Mouse (Mus musculus) heart, embryonic 11.5 days (tissue): ENCODE measurements around the gene Dusp2. TPM values are rescaled to one million over a fixed set of nuclear protein-coding genes. Genes with fewer than 3 reads are reported as not detected.

Experiments
- ATAC-seq: fragments of 200-750 bp; cut with Nextera tagmentation; replicated peaks from 2 replicates; pipeline ENCODE4 v1.8.0; 2017; ENCODE audit warnings: moderate library complexity; ENCODE audit not compliant: insufficient number of reproducible peaks, low FRiP score, low TSS enrichment
- H3K27ac ChIP-seq: fragments of 300-500 bp; sonication (generic); 2 replicates; pipeline ENCODE4 v1.5.1; 2014; ENCODE audit warnings: mild to moderate bottlenecking, low read depth, low read length
- H3K27me3 ChIP-seq: fragments of 300-500 bp; sonication (generic); 2 replicates; pipeline ENCODE4 v1.6.1; 2014; ENCODE audit warnings: mild to moderate bottlenecking, low read length, mixed read lengths; ENCODE audit not compliant: control insufficient read depth, insufficient read depth
- H3K36me3 ChIP-seq: fragments of 300-500 bp; sonication (generic); 2 replicates; pipeline ENCODE4 v1.6.1; 2014; ENCODE audit warnings: mild to moderate bottlenecking, low read length, moderate library complexity, mixed read lengths; ENCODE audit not compliant: control insufficient read depth, insufficient read depth
- H3K4me1 ChIP-seq: fragments of 300-500 bp; sonication (generic); 2 replicates; pipeline ENCODE4 v1.6.1; 2014; ENCODE audit warnings: low read length; ENCODE audit not compliant: control insufficient read depth, insufficient read depth
- H3K4me2 ChIP-seq: fragments of 300-500 bp; sonication (generic); 2 replicates; pipeline ENCODE4 v1.6.1; 2014; ENCODE audit warnings: mild to moderate bottlenecking, moderate library complexity
- H3K4me3 ChIP-seq: fragments of 300-500 bp; sonication (generic); 2 replicates; pipeline ENCODE4 v1.5.1; 2014; ENCODE audit warnings: low read depth, low read length
- H3K9ac ChIP-seq: fragments of 300-500 bp; sonication (generic); 2 replicates; pipeline ENCODE4 v1.6.1; 2014; ENCODE audit warnings: mild to moderate bottlenecking, low read depth, low read length, moderate library complexity
- H3K9me3 ChIP-seq: fragments of 300-500 bp; sonication (generic); replicated peaks from 2 replicates; pipeline ENCODE4 v1.6.1; 2016; ENCODE audit warnings: low read length; ENCODE audit not compliant: control insufficient read depth
- WGBS: fragments of 180-500 bp; shearing (Covaris S2); extraction: QIAGEN DNeasy Blood & Tissue Kit; methylation state at CpG from one replicate; pipeline ENCODE4 v1.1.7; 2014; ENCODE audit not compliant: insufficient replicate concordance; 5-methylcytosine and 5-hydroxymethylcytosine counted together
- polyA plus RNA-seq: library from polyadenylated mRNA; unstranded; fragments of >200 nt; fragmentation: Nextera tagmentation; extraction: Ambion mirVana; gene quantifications from 2 replicates; pipeline ENCODE4 v1.2.1, GENCODE M21; 2014

The Dusp2 gene
- polyA plus RNA-seq, 1 experiment from 2014 or later = 17.4 TPM

DNA sequence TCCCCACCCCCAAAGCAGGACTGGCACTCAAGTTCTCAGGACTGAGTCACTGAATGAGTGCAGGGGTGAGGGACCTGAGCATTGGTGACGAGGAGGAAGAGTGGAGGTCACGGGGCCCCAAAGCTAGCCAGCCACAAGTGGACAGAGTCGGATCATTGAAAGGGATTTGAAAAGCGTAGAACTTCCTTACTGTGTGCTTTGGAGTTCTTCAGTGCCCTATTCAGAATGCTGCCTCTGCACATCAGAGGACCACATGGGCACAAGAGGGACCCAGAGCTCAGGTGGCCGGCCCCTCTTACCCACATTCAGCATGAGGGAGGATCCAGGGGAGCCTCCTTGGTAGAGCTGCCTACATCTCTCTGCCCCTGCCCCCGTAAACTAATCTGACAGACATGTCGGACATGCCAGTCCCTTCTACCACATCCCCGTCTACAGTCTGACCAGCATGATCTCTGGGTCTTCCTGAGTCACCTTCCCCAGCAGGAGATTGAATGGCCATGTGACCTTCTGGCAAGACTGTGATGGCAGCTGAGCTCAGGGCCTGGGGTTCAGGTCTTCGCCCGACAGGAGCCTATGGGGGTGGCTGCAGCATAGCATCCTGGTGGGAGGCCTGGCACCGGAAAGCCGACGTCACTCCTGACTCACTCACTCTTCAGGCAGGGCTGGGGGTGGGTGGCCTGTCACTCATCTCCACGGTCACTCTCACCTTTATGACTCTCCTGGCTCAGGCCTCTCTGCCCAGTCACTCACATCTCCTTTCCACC is 3.0 kb upstream of the Dusp2 start:
- no peaks in the 10 kb centered on the region for H3K36me3 ChIP-seq
- H3K27me3 ChIP-seq = peaks cover 15% of the 10 kb centered on the region
- H3K4me2 ChIP-seq = no peak overlapping the region
- 66% methylated on average over 14 of the region's 14 CpGs for WGBS
- no peak overlapping the region for H3K27ac ChIP-seq
- H3K4me1 ChIP-seq = peaks cover 36% of the 10 kb centered on the region
- ATAC-seq = no peak
- no peak overlapping the region for H3K9ac ChIP-seq
- no peak overlapping the region for H3K4me3 ChIP-seq
- H3K9me3 ChIP-seq = no peaks in the 10 kb centered on the region

DNA sequence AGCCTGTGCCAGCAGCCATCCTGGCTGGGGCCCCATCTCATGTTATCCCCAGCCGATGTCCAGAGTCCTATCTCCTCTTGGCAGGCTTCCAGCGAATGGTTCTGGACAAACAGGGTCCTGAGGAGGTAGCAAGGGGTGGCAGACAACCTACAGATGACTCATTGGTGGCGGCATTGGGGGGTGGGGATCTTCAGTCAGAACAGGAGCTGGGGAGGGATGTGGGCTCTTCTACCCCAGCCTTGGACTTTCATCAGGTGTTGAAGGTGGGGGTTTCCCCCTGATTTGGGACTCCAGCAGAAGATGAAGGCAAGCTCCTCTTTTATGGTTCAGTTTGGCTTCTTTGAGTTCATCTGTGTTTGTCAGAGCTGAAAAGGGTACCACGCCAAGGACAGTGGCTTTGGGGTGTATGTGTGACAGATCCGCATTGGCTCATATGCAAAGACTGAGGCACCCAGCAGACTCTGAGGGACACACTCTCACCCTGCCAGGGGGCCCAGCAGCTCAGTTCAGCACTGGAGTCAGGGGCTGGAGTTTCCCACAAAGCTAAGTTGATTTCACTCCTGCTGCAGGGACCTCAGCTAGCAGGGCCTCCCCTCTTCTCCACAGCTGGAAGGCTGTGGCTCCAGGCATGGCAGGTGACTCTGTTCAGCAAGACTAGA is 1.9 kb upstream of the Dusp2 start:
- H3K27me3 ChIP-seq = peaks cover 17% of the 10 kb centered on the region
- ATAC-seq = no peak
- H3K36me3 ChIP-seq = no peaks in the 10 kb centered on the region
- H3K4me3 ChIP-seq = no peak overlapping the region
- 43% methylated on average over 5 of the region's 5 CpGs for WGBS
- no peaks in the 10 kb centered on the region for H3K9me3 ChIP-seq
- no peak overlapping the region for H3K9ac ChIP-seq
- no peak overlapping the region for H3K27ac ChIP-seq
- H3K4me2 ChIP-seq = no peak overlapping the region
- H3K4me1 ChIP-seq = peaks cover 34% of the 10 kb centered on the region

DNA sequence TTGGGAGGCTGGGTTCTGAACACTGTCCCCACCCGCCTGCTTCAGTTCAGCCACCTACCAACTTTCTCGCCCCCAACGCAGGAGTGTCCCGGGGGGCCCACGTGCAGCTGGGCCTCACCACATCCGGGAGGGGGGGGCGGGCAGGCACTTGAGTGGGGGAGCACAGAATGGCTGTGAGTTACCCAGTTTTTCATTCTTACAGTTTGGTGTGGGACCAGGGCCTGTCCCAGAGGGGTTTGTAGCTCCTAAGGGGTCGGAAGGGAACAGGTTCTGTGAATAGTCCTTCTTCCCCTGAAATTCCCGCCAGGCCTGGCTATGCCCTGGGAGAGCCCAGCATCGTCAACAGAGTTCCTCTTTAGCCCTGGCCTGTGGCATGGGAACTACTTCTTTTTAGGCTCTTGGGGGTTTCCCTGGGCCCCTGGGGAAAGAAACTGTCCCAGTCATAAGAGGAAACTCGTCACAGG is 849 bp upstream of the Dusp2 start:
- H3K4me1 ChIP-seq = peaks cover 28% of the 10 kb centered on the region
- H3K27me3 ChIP-seq = peaks cover 17% of the 10 kb centered on the region
- no peaks in the 10 kb centered on the region for H3K36me3 ChIP-seq
- H3K9me3 ChIP-seq = no peaks in the 10 kb centered on the region
- H3K4me3 ChIP-seq = no peak overlapping the region
- H3K9ac ChIP-seq = no peak overlapping the region
- H3K27ac ChIP-seq = no peak overlapping the region
- H3K4me2 ChIP-seq = no peak overlapping the region; the same call in 1 of the 2 replicates
- WGBS = 41% methylated on average over 11 of the region's 11 CpGs
- no peak for ATAC-seq

DNA sequence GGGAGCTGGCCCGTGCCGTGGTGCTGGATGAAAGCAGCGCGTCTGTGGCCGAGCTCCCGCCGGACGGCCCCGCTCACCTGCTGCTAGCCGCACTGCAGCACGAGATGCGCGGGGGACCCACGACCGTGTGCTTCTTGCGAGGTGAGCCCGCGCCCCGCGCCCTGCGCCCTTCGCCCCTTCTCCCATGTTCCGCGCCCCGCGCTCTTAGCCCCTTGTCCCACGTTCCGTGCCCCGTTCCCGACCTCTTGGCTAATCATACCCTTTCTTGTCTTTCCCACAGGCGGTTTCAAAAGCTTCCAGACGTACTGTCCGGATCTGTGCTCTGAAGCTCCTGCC is 506 bp downstream of the Dusp2 start:
- H3K27ac ChIP-seq = peak overlapping the region; percentile 64
- H3K4me1 ChIP-seq = peaks cover 28% of the 10 kb centered on the region
- H3K4me2 ChIP-seq = peak overlapping the region; percentile 91
- no peak for ATAC-seq
- peak overlapping the region; percentile 75 for H3K9ac ChIP-seq
- H3K27me3 ChIP-seq = peaks cover 17% of the 10 kb centered on the region
- H3K36me3 ChIP-seq = no peaks in the 10 kb centered on the region
- no peaks in the 10 kb centered on the region for H3K9me3 ChIP-seq
- 1% methylated on average over 33 of the region's 33 CpGs for WGBS
- H3K4me3 ChIP-seq = peak overlapping the region; percentile 66

DNA sequence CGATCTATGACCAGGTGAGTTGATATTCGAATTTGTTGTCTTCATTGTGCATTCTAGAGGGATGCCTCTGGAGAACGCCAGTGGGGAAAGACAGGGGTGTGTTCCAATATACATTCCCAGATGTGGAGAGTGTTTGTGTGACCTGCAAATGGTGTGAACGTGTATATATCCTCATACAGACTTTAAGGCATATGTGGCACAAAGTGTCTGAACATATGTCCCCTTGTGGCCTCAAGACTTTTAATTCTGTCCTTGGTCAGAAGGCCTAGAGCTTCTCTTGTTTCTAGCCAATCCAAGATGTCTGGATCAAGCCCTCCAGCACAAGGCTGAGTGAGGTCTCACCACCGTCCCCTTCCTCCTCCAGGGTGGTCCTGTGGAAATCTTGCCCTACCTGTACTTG is 926 bp downstream of the Dusp2 start:
- Histone ChIP-seq H3K36me3 (no peaks in the 10 kb centered on the region), H3K9ac (peak overlapping the region; percentile 75), H3K27ac (peak overlapping the region; percentile 64), H3K4me2 (peak overlapping the region; percentile 91), H3K4me3 (peak overlapping the region; percentile 66), H3K27me3 (peaks cover 17% of the 10 kb centered on the region), H3K4me1 (peaks cover 28% of the 10 kb centered on the region), H3K9me3 (no peaks in the 10 kb centered on the region)
- WGBS = 22% methylated on average over 5 of the region's 5 CpGs
- no peak for ATAC-seq

DNA sequence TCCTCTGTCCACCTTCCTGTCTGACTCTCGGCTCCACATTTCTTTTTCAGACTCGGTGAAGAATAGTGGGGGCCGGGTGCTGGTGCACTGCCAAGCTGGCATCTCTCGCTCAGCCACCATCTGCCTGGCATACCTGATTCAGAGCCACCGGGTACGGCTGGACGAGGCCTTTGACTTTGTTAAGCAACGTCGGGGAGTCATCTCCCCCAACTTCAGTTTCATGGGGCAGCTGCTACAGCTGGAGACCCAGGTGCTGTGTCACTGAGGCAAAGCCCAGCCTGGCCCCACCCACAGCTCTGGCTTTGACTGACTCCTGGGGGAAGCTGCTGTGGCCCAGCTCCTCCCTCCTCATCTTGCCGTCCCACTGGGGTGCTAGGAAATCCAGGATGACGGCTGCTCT is 1.6 kb downstream of the Dusp2 start:
- peaks cover 28% of the 10 kb centered on the region for H3K4me1 ChIP-seq
- H3K9me3 ChIP-seq = no peaks in the 10 kb centered on the region
- H3K27ac ChIP-seq = no peak overlapping the region
- no peaks in the 10 kb centered on the region for H3K36me3 ChIP-seq
- peak overlapping the region; percentile 66 for H3K4me3 ChIP-seq
- H3K4me2 ChIP-seq = peak overlapping the region; percentile 91
- H3K27me3 ChIP-seq = peaks cover 20% of the 10 kb centered on the region
- no peak for ATAC-seq
- 50% methylated on average over 11 of the region's 11 CpGs for WGBS
- no peak overlapping the region for H3K9ac ChIP-seq

DNA sequence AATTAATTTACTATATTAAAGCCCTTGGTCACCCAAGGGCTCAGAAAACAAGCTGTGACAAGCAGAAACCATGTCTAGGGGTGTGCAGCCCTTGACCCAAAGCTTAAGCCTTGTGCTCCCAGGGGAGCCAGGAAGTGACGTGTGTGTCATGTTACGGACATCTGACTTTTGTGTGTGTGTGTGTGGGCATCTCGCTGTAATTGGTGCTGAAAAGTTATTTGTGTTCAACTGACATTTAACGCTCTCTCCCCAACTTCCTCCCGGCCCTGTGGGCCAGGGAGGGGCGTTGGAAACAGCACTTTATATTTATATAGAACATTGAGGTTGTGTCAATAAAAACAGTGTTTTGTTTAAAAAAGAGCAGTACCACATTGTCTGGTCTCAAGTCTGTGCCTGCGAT is 2.1 kb downstream of the Dusp2 start:
- Histone ChIP-seq H3K27ac (no peak overlapping the region), H3K9ac (no peak overlapping the region), H3K4me3 (peak overlapping the region; percentile 66; the same call in 1 of the 2 replicates), H3K36me3 (no peaks in the 10 kb centered on the region), H3K27me3 (peaks cover 20% of the 10 kb centered on the region), H3K4me1 (peaks cover 25% of the 10 kb centered on the region), H3K4me2 (peak overlapping the region; percentile 91), H3K9me3 (no peaks in the 10 kb centered on the region)
- ATAC-seq = no peak
- WGBS = 50% methylated on average over 7 of the region's 7 CpGs

DNA sequence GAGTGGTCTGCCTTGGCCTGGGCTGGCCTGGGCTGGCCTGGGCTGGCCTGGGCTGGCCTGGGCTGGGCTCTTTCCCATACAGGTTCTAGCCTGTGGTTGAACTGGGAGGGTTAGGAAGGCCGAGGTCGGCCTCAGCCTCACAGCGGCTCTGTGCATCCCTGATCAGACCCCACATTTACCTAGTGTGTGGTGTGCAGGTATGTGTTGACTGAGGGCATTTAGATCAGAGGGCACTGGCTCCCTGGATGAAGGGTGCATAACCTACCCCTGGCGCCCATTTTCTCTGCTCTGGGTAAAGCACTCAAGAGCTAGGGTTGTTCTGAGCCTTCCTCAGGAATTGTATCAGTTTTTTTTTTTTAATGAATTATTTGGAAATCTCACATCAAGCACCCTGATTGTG is 2.5 kb downstream of the Dusp2 start, which contains the start of gene Astl:
TSS of gene Astl (plus strand) at position 224 of the 400 bp plus-strand sequence.
- no peak within 1 kb of the TSS for H3K27ac ChIP-seq
- 63% methylated on average over 4 of the region's 4 CpGs for WGBS
- peak within 1 kb of the TSS; percentile 66 for H3K4me3 ChIP-seq
- H3K27me3 ChIP-seq = peaks cover 20% of the 10 kb centered on the region
- no peak for ATAC-seq
- peaks cover 20% of the 10 kb centered on the region for H3K4me1 ChIP-seq
- H3K9me3 ChIP-seq = no peaks in the 10 kb centered on the region
- H3K9ac ChIP-seq = no peak within 1 kb of the TSS
- H3K36me3 ChIP-seq = no peaks in the 10 kb centered on the region
- peak within 1 kb of the TSS; percentile 91 for H3K4me2 ChIP-seq
